Mouse (Mus musculus): ENCODE measurements around the gene Lrrfip2. TPM values are rescaled to one million over a fixed set of nuclear protein-coding genes. Genes with fewer than 3 reads are reported as not detected.

Gene Lrrfip2
- total RNA-seq, 2 experiments from 2014 or later: 63.6 to 71.3 TPM

GRCm38 (mm10) chr9:111223406-111223805 is 106.0 kb downstream of the Lrrfip2 start:
- DNase-seq: no peak

DNA sequence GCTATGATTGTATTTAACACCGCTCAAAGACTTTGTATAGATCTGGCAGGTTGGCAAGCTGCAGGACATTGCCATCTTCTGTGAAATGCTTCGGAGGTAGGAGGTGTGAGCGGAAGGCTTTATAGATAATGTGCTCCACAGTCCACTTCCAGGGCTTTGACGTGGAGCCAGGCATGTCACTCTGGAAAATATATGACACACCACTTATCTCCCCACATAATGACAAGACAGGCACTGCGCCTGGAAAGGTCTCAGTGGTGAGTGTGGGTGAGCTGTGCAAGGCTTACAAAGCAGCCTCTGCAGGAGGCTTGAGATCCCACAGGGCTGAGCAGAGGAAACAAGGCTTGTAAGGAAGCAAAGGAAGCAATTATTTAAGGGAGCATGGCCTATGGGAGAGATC is 111.1 kb downstream of the Lrrfip2 start:
- DNase-seq: no peak

- no peak for DNase-seq
These were observed 117.3 kb downstream of the Lrrfip2 start for GRCm38 (mm10) chr9:111234701-111235100.

DNA sequence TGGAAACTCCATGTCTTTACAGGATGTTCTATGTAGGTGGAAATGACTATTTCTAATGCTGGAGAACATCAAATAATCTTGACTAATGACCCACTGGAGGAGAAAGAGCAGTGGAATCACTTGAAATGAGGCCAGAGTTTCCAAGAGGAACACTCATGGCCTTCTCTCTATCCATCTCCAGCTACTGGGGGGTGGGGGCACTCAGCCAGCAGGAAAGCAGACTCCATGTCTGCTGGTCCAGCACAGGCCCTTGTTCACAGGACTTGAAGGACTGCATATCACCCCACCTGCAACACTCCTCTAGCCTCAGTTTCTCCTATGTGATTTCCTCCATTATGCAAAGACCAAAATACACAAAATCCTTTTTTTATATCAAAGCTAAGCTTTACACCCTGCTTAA is 120.3 kb downstream of the Lrrfip2 start:
- DNase-seq: no peak

DNA sequence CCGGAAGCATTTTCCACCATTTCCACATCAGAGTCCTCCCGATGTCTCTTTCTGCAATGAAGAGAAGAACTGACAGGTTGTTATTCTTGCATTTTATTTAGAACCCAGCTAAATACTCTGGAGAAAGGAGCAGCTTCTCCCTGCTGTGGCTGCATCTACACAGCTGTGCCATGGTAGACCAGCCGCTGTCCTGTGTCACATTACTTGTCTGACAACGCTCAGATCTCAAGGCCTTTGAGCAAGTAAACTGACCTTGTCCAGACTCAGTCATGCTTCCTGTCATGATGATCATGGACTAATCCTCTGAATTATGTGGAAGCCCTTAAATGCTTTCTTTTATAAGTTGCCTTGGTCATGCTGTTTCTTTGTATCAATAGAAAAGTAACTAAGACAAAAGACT is 122.4 kb downstream of the Lrrfip2 start:
- no peak for DNase-seq

DNA sequence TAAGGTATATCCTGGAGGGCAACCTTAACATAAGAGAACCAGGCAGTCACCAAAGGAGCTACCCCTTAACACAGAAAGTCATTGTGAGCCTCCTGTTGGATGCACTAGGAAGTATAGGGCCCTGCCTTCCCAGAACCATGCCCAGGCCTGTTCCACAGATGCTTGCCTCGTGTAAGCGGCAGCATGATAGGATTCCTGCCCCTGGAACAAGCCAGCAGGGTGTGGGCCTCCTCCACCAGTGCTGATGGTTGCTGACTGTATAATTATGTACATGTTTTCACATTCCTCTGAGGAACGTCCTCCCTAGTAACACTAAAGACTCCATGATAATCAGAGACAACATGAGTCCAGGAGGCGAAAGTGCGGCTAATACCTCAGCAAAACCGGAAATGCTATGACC is 126.0 kb downstream of the Lrrfip2 start:
- DNase-seq: no peak

GRCm38 (mm10) chr9:111245546-111245945 is 128.2 kb downstream of the Lrrfip2 start:
- DNase-seq: no peak

DNA sequence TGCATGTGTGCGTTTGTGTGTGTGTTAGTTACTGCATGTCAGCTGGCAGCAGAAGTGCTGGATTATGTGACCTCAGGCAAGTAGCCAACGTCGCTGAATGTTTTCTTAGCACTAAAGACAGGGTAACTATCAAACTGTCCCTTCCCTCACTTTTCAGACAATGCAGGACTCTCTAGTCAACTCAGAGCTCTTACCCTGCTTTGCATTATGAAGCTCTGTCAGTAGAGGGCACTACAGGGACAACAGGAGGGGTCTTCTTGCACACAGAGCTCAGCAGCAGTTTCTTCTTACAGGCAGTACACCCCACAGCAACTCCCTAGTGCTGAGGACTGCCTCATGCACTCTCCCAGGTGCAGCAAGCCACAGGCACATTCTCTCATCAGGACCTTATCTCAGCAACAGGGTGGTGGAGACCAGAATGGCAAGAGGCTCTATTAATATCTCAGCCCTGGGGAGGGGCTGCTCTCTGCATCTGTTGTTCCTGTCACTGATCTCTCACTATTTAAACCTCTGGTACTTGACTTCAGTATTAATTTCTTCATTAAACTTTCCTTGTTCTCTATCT is 130.4 kb downstream of the Lrrfip2 start:
- no peak for DNase-seq

DNA sequence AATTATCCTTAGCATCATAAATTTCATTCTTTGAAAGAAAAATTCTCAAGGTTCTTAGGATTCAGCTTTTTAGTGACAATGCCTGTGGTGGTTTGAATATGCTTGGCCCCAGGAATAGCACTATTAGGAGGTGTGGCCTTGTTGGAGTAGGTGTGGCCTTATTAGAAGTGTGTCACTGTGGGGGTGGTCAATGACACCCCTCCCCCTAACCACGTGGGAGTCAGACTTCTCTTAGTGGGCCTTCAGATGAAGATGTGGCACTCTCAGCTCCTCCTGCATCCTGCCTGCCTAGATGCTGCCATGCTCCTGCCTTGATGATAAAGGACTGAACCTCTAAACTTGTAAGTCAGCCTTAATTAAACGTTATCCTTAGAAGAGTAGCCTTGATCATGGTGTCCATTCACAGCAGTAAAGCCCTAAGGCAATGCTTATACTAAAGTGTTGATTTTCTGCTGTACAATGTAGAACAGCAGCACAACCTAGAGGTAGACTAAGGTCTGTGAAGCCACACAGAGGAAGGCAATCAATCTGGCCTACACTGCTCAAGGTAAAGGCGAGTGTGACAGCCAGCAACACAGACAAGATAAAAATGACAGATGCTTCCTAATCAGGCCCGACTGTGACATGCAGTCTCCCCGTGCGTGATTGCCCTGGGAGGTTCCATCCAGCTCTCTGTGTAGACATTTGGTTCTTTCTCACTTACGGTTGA is 134.9 kb downstream of the Lrrfip2 start:
- DNase-seq: no peak

DNA sequence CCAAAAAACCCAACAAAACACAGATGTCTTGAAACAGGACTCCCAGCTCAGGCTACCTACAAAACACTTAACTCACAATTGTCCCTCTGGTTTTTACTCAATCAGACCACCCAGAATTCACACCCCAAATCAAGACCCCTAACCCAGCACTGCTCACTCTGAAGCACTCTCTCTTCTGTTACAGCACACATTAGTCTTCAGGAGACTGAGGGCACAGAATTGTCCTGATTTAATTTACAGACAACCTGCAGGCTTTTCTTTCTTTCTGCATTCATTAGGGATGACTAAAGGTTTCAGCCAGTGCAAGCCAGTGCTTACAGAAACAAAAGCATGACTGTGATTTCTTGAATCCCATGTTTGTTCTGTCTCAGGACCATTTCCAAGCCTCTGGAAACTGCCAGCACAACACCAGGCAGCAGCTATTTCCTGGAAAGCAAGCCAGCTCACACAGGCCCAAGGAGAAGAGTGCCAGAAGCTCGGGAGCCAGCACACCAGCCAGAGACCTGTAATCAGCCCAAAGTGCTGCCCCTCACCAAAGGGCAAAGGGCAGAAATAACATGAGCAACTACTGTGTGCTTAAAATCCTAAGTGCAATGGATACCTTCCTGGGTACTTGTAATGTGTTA is 143.1 kb downstream of the Lrrfip2 start:
- peak; percentile 37 for DNase-seq

- DNase-seq: no peak
These were observed 144.0 kb downstream of the Lrrfip2 start for GRCm38 (mm10) chr9:111261356-111261755.

- no peak for DNase-seq
These were observed 150.6 kb downstream of the Lrrfip2 start for GRCm38 (mm10) chr9:111267998-111268397.

GRCm38 (mm10) chr9:111270606-111271005 is 153.2 kb downstream of the Lrrfip2 start:
- DNase-seq: no peak

- DNase-seq: no peak
These were observed 153.7 kb downstream of the Lrrfip2 start for GRCm38 (mm10) chr9:111271056-111271433.

GRCm38 (mm10) chr9:111271434-111272160 is 154.2 kb downstream of the Lrrfip2 start, which contains the start of the genes Mlh1 and Epm2aip1:
TSS of gene Mlh1 (minus strand) at chr9:111271791.
TSS of gene Epm2aip1 (plus strand) at chr9:111271929.
- peak; percentile 99 for DNase-seq

DNA sequence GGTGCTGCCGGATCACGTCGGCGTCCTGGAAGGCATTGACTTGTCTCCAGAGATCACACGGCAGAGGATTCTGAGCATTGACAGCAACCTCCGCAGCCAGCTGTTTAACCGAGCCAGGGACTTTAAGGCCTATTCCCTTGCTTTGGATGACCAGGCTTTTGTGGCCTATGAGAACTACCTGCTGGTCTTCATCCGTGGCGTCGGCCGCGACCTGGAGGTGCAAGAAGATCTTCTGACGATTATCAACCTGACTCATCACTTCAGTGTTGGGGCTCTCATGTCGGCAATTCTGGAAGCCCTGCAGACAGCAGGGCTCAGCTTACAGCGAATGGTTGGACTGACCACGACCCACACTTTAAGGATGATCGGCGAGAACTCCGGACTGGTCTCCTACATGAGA is 155.0 kb downstream of the Lrrfip2 start:
- no peak for DNase-seq

GRCm38 (mm10) chr9:111272996-111273785 is 155.8 kb downstream of the Lrrfip2 start:
- no peak for DNase-seq

- no peak for DNase-seq
These were observed 156.6 kb downstream of the Lrrfip2 start for GRCm38 (mm10) chr9:111273958-111274357.

DNA sequence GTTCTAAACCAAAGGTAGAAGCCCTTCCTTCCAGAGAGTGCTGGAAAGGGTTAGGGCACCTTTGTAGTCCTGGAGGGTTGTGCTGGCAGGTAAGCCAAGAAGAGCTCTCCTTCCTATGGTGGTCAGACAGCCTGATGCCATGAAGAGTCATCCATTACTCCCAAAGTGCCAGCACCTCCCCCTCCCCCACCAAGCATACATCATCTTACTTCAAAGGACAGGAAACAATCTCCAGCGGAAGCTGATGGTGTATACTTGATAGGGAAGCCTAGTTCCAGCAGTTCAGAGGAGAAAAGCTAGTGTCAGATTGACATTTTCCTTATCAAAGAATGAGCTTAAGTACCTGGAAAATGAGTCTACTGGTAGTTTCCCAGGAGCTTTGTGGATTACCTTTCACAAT is 157.8 kb downstream of the Lrrfip2 start:
- no peak for DNase-seq
